Comparison of ENCODE assay signal across 9 mouse cellular contexts in genomic region chr16:96620402-96620801, GRCm38 (mm10).
DNase-seq lines count a peak whose midpoint lies in the region; ATAC-seq and TF ChIP-seq lines count a peak whose summit lies in the region.
"Had no signal": no experiment of that assay in that cellular context is flagged by ENCODE, and none has a peak within 500 bp of the region (broad histone marks: within the 10 kb centered on the region; RNA-seq: fewer than 3 reads in every experiment).

No protein-coding gene starts in this region.

- 64% methylated on average over 5 of the region's 5 CpGs for WGBS in lung, postnatal 0 days
- 21% methylated on average over 5 of the region's 5 CpGs for WGBS in hindbrain, embryonic 16.5 days
- 80% methylated on average over 5 of the region's 5 CpGs for WGBS in kidney, embryonic 15.5 days

- no peak overlapping the region for H3K4me2 ChIP-seq in lung, postnatal 0 days (replicated peaks; ENCODE audit: low read depth, low read length)
- no peak overlapping the region for H3K4me2 ChIP-seq in hindbrain, embryonic 16.5 days (ENCODE audit: low read length)
- no peak overlapping the region for H3K4me2 ChIP-seq in kidney, embryonic 15.5 days
- H3K4me2 ChIP-seq: liver, embryonic 13.5 days had no signal

- H3K36me3 ChIP-seq in lung, postnatal 0 days (ENCODE audit: insufficient read depth, low read length), result no peaks in the 10 kb centered on the region
- no peaks in the 10 kb centered on the region for H3K36me3 ChIP-seq in hindbrain, embryonic 16.5 days (ENCODE audit: control insufficient read depth, insufficient read depth, low read length)
- no peaks in the 10 kb centered on the region for H3K36me3 ChIP-seq in kidney, embryonic 15.5 days
- H3K36me3 ChIP-seq: liver, embryonic 13.5 days had no signal

- ATAC-seq in lung, postnatal 0 days, result no peak
- ATAC-seq in hindbrain, embryonic 16.5 days, result peak; percentile 77
- ATAC-seq in kidney, embryonic 15.5 days (replicated peaks; ENCODE audit: low FRiP score), result no peak

- no peaks in the 10 kb centered on the region for H3K9me3 ChIP-seq in lung, postnatal 0 days (ENCODE audit: low read length)
- no peaks in the 10 kb centered on the region for H3K9me3 ChIP-seq in hindbrain, embryonic 16.5 days (ENCODE audit: control insufficient read depth, low read length)
- H3K9me3 ChIP-seq in kidney, embryonic 15.5 days (replicated peaks), result no peaks in the 10 kb centered on the region
- H3K9me3 ChIP-seq: liver, embryonic 13.5 days had no signal

- H3K9ac ChIP-seq in lung, postnatal 0 days (replicated peaks; ENCODE audit: low read depth), result no peak overlapping the region
- no peak overlapping the region for H3K9ac ChIP-seq in hindbrain, embryonic 16.5 days (ENCODE audit: low read depth, low read length)
- H3K9ac ChIP-seq in kidney, embryonic 15.5 days, result no peak overlapping the region
- H3K9ac ChIP-seq: liver, embryonic 13.5 days had no signal

- no peak overlapping the region for H3K27ac ChIP-seq in lung, postnatal 0 days (ENCODE audit: low read length)
- peak overlapping the region; percentile 48 for H3K27ac ChIP-seq in hindbrain, embryonic 16.5 days (ENCODE audit: low read depth, low read length)
- no peak overlapping the region for H3K27ac ChIP-seq in kidney, embryonic 15.5 days
- H3K27ac ChIP-seq: liver, embryonic 13.5 days had no signal

- no peaks in the 10 kb centered on the region for H3K4me1 ChIP-seq in lung, postnatal 0 days (ENCODE audit: insufficient read depth, low read depth, low read length)
- peaks cover 19% of the 10 kb centered on the region for H3K4me1 ChIP-seq in hindbrain, embryonic 16.5 days (ENCODE audit: control insufficient read depth, insufficient read depth, low read depth, low read length)
- peaks cover 4% of the 10 kb centered on the region; the same call in 1 of the 2 replicates for H3K4me1 ChIP-seq in kidney, embryonic 15.5 days
- H3K4me1 ChIP-seq: liver, embryonic 13.5 days had no signal

- peak; percentile 6 for DNase-seq in lung, postnatal 10 days
- DNase-seq in lung, postnatal 0 days (ENCODE audit: low spot score), result no peak
- DNase-seq in cerebellum, postnatal 36 days, result peak; percentile 88 to 89
- peak; percentile 44 for DNase-seq in right cerebral cortex, postnatal 14 days
- DNase-seq in kidney, postnatal 4 days, result no peak
- DNase-seq: liver, embryonic 13.5 days had no signal

- no peak overlapping the region for H3K4me3 ChIP-seq in lung, postnatal 0 days (ENCODE audit: low read depth, low read length)
- no peak overlapping the region for H3K4me3 ChIP-seq in hindbrain, embryonic 16.5 days (ENCODE audit: low read length)
- H3K4me3 ChIP-seq in kidney, embryonic 15.5 days (replicated peaks), result no peak overlapping the region
- H3K4me3 ChIP-seq: erythroblast, embryonic 14.5 days; liver, embryonic 13.5 days had no signal

- no peak for TF ChIP-seq EP300 in lung, postnatal 0 days (IDR thresholded peaks at IDR 0.05)

- H3K27me3 ChIP-seq in lung, postnatal 0 days (replicated peaks; ENCODE audit: insufficient read depth, low read length), result no peaks in the 10 kb centered on the region
- no peaks in the 10 kb centered on the region for H3K27me3 ChIP-seq in hindbrain, embryonic 16.5 days (replicated peaks; ENCODE audit: control insufficient read depth, insufficient read depth, low read length)
- H3K27me3 ChIP-seq in kidney, embryonic 15.5 days, result peaks cover 33% of the 10 kb centered on the region
- H3K27me3 ChIP-seq: liver, embryonic 13.5 days had no signal

- TF ChIP-seq CTCF in lung, postnatal 0 days (IDR thresholded peaks at IDR 0.05), result no peak

Comparison
In these comparisons a context has a peak if more than half of its experiments do, and no peak if none do; other contexts are left out.
1. DNase-seq: peak in lung, postnatal 10 days (single experiment), cerebellum, postnatal 36 days (2 of 2) and right cerebral cortex, postnatal 14 days (single experiment); none in lung, postnatal 0 days (single experiment) and kidney, postnatal 4 days (0 of 2).